Mouse (Mus musculus): Measurements from ENCODE around the gene Mapk8ip2. TPM values are rescaled to one million over a fixed set of nuclear protein-coding genes. Genes with fewer than 3 reads are reported as not detected.

Gene Mapk8ip2
- polyA plus RNA-seq, 1 experiment from 2014 or later, result 0.08 TPM

GRCm38 (mm10) chr15:89452906-89453864 lies 528 bp upstream of the Mapk8ip2 start:
- DNase-seq (ENCODE audit: low spot score), result peak; percentile 66

- DNase-seq (ENCODE audit: low spot score), result no peak
Observed at GRCm38 (mm10) chr15:89454857-89455256, 1.1 kb downstream of the Mapk8ip2 start.

- no peak for DNase-seq (ENCODE audit: low spot score)
Observed at GRCm38 (mm10) chr15:89455642-89456041, 1.9 kb downstream of the Mapk8ip2 start.

GRCm38 (mm10) chr15:89458942-89459341 lies 5.2 kb downstream of the Mapk8ip2 start:
- DNase-seq (ENCODE audit: low spot score), result peak; percentile 13

- DNase-seq (ENCODE audit: low spot score), result no peak
Observed at GRCm38 (mm10) chr15:89459821-89460220, 6.1 kb downstream of the Mapk8ip2 start.

- DNase-seq (ENCODE audit: low spot score), result no peak
Observed at GRCm38 (mm10) chr15:89460298-89460697, 6.6 kb downstream of the Mapk8ip2 start.

GRCm38 (mm10) chr15:89461321-89461720 lies 7.6 kb downstream of the Mapk8ip2 start:
- no peak for DNase-seq (ENCODE audit: low spot score)

GRCm38 (mm10) chr15:89462176-89462575 lies 8.5 kb downstream of the Mapk8ip2 start:
- no peak for DNase-seq (ENCODE audit: low spot score)

GRCm38 (mm10) chr15:89463334-89464235 lies 9.9 kb downstream of the Mapk8ip2 start:
- DNase-seq (ENCODE audit: low spot score), result no peak

GRCm38 (mm10) chr15:89465052-89465451 lies 11.3 kb downstream of the Mapk8ip2 start:
- DNase-seq (ENCODE audit: low spot score), result no peak

GRCm38 (mm10) chr15:89468577-89468976 lies 14.9 kb downstream of the Mapk8ip2 start:
- peak; percentile 14 for DNase-seq (ENCODE audit: low spot score)

- no peak for DNase-seq (ENCODE audit: low spot score)
Observed at GRCm38 (mm10) chr15:89471476-89471875, 17.8 kb downstream of the Mapk8ip2 start.

GRCm38 (mm10) chr15:89473370-89473769 lies 19.7 kb downstream of the Mapk8ip2 start:
- DNase-seq (ENCODE audit: low spot score), result no peak

GRCm38 (mm10) chr15:89473921-89474320 lies 20.2 kb downstream of the Mapk8ip2 start:
- DNase-seq (ENCODE audit: low spot score), result no peak

- DNase-seq (ENCODE audit: low spot score), result no peak
Observed at GRCm38 (mm10) chr15:89474596-89475292, 21.0 kb downstream of the Mapk8ip2 start.

GRCm38 (mm10) chr15:89475293-89475600 lies 21.5 kb downstream of the Mapk8ip2 start:
- no peak for DNase-seq (ENCODE audit: low spot score)

GRCm38 (mm10) chr15:89475611-89476474 lies 22.1 kb downstream of the Mapk8ip2 start:
- DNase-seq (ENCODE audit: low spot score), result peak; percentile 89

- peak; percentile 53 for DNase-seq (ENCODE audit: low spot score)
Observed at GRCm38 (mm10) chr15:89476475-89476815, 22.7 kb downstream of the Mapk8ip2 start.

- DNase-seq (ENCODE audit: low spot score), result no peak
Observed at GRCm38 (mm10) chr15:89477091-89477491, 23.4 kb downstream of the Mapk8ip2 start, which contains the start of gene Arsa. Gene Arsa, minus strand, starts transcription at chr15:89477425.

- DNase-seq (ENCODE audit: low spot score), result no peak
Observed at GRCm38 (mm10) chr15:89477806-89478205, 24.1 kb downstream of the Mapk8ip2 start.

All from thymus, postnatal 0 days (tissue).